Mouse (Mus musculus) adrenal gland, postnatal 36 days (tissue): Measurements from ENCODE around the gene H2-Q10. TPM values are rescaled to one million over a fixed set of nuclear protein-coding genes. Genes with fewer than 3 reads are reported as not detected.

Source experiments
- DNase-seq, 2 experiments: peaks; one replicate each; pipeline ENCODE4 v3.0.0; 2021; ENCODE audit warnings: mixed read lengths in 1 of 2
- total RNA-seq, 2 experiments: library from RNA; stranded (reverse); gene quantifications; 2 replicates each; pipeline ENCODE4 v1.2.3; 2021

Gene H2-Q10
- total RNA-seq, 2 experiments from 2014 or later, result 7.5 to 8.7 TPM

GRCm38 (mm10) chr17:35515911-35516640 lies 46.2 kb downstream of the H2-Q10 start:
- peak; percentile 22 to 25 for DNase-seq

GRCm38 (mm10) chr17:35516652-35517500 lies 47.0 kb downstream of the H2-Q10 start, which contains the start of the genes Tcf19 and Cchcr1:
Gene Tcf19 (minus strand): TSS chr17:35516824.
Gene Cchcr1 (plus strand): TSS chr17:35517100.
- DNase-seq, result peak; percentile 99

- peak; percentile 8 to 33 for DNase-seq
These were observed 47.6 kb downstream of the H2-Q10 start for GRCm38 (mm10) chr17:35517526-35517925.

Other genes starting within 250 kb of the H2-Q10 start
- gene Gm16181, start 249.3 kb upstream of the H2-Q10 start, total RNA-seq, result not detected
- 1 to 10 TPM; 4.8 to 6.7 TPM for gene Atp6v1g2, start 236.4 kb upstream of the H2-Q10 start, total RNA-seq
- gene Nfkbil1, start 234.3 kb upstream of the H2-Q10 start, total RNA-seq, result 10 to 100 TPM; 15.5 to 20.1 TPM
- 100 to 1,000 TPM; 199 to 225 TPM for gene Ddx39b, start 228.3 kb upstream of the H2-Q10 start, total RNA-seq
- 100 to 1,000 TPM; 170 to 266 TPM for gene H2-D1, start 207.4 kb upstream of the H2-Q10 start, total RNA-seq
- 1 to 10 TPM; 3.3 to 4.5 TPM for gene H2-Q1, start 149.7 kb upstream of the H2-Q10 start, total RNA-seq
- 1 to 10 TPM; 1.4 to 1.9 TPM for gene H2-Q2, start 127.8 kb upstream of the H2-Q10 start, total RNA-seq
- 10 to 100 TPM; 24.9 to 29.1 TPM for gene H2-Q4, start 90.5 kb upstream of the H2-Q10 start, total RNA-seq
- 1 to 10 TPM; 2.4 to 6.2 TPM for gene H2-Q6, start 45.2 kb upstream of the H2-Q10 start, total RNA-seq
- gene H2-Q7, start 30.9 kb upstream of the H2-Q10 start, total RNA-seq, result 1 to 10 TPM; 3.8 to 7.4 TPM
- gene Pou5f1, start 35.9 kb downstream of the H2-Q10 start, total RNA-seq, result under 1 TPM in 1 of 2 experiments, not detected in 1; 0.23 TPM
- gene Tcf19, start 46.7 kb downstream of the H2-Q10 start, total RNA-seq, result 10 to 100 TPM in 1 of 2 experiments, 1 to 10 TPM in 1; 8.3 to 10.0 TPM
- 1 to 10 TPM; 7.5 to 9.3 TPM for gene Cchcr1, start 47.0 kb downstream of the H2-Q10 start, total RNA-seq
- not detected for gene Psors1c2, start 63.1 kb downstream of the H2-Q10 start, total RNA-seq
- 1 to 10 TPM in 1 of 2 experiments, under 1 TPM in 1; 0.56 to 1.4 TPM for gene Cdsn, start 82.0 kb downstream of the H2-Q10 start, total RNA-seq
- gene 2300002M23Rik, start 97.4 kb downstream of the H2-Q10 start, total RNA-seq, result not detected
- not detected for gene Sfta2, start 131.5 kb downstream of the H2-Q10 start, total RNA-seq
- not detected for gene Gm9573, start 156.5 kb downstream of the H2-Q10 start, total RNA-seq
- not detected for gene Mucl3, start 173.6 kb downstream of the H2-Q10 start, total RNA-seq
- gene Vars2, start 197.5 kb downstream of the H2-Q10 start, total RNA-seq, result 10 to 100 TPM; 30.8 to 40.0 TPM
- 10 to 100 TPM; 20.2 to 23.3 TPM for gene Gtf2h4, start 203.7 kb downstream of the H2-Q10 start, total RNA-seq
- 10 to 100 TPM; 43.4 to 48.8 TPM for gene Ddr1, start 234.5 kb downstream of the H2-Q10 start, total RNA-seq